Mouse (Mus musculus) induced T-regulatory cell, adult 2 months (primary cell): ENCODE results near the gene Ttc22.

ENCODE experiments used
- DNase-seq: peaks from one replicate; pipeline ENCODE4 v3.0.0-alpha.2; 2012; ENCODE audit warnings: low read depth

Ttc22 gene

DNA sequence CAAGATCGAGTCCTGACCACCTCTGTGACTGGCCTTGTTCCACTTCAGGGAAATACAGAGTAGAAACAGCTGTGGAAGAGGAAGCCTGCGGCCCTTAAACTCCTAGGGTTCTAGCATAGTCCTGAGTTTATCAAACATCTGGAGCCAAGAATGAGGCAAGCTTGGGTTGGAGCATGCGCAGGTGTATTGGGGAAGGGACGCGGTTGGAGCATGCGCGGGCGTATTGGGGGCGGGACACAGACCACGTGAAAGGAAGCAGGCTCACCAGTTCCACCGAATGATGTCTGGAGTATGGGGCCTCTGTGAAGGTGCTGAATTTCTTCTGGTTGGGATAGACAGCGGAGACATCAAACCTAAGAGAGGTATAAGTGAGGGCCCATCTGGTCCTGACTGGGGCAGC lies 6.6 kb upstream of the Ttc22 start:
- peak; percentile 30 for DNase-seq

DNA sequence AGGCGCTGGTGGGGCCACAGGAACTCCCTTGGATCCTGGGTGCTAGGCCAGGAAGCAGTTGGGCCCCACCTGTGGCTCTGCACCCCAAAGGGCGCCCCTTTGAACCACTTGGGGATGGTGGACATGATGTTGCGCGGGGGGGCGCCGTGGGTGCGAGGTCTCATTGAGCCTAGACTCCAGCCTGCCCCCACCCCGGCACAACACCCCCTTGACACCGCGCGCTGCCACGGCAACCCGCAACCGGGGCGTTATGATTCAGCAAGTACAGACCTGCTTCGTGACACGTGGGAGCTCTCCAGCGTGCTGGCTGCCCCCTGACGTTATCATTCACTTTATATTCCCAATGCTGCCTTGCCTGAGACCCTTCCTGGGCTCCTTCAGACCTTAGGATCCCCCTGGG lies 5.2 kb upstream of the Ttc22 start, which contains the start of gene Lexm:
TSS of gene Lexm (minus strand) at position 186 of the 400 bp plus-strand sequence.
- DNase-seq: peak; percentile 16

DNA sequence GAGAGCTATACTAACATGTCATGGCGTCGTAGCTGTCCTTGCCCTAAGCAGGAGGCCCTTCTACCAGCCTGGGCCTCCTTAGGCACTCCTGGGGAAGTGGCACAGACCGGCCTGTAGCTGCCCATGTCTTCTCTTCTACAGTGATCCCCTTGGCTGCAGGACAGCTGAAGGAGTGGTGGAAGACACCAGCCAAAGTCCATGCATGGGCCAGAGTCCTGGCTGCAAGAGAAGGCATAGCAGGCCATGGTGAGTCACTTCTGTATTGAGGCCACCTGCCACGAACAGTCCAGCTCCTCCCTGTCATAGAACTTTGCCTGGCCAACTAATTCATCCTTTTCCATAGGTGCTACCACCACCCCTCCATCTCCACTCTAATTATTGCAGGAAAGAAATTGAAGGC lies 3.3 kb upstream of the Ttc22 start:
- no peak for DNase-seq

- no peak for DNase-seq
Measured at GRCm38 (mm10) chr4:106621428-106621827, 804 bp upstream of the Ttc22 start.

DNA sequence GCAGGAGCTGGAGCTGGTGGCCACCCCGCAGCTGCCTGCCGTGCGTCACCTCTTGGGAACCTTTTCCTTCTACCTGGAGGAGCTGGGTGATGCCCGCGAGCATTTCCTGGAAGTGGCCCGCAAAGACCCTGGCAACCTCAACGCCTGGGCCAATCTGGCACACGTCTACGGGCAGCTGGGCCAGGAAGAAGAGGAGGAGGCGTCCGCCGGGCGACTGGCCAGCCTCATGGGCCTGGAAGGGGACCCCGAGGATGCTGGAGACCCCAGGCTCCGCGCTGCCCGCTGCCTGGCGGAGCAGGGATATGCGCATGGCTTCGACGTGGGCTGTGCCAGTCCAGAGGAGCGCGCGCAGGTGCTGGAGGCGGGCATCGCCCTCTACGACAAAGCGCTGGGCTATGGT lies 480 bp downstream of the Ttc22 start:
- DNase-seq: no peak

GRCm38 (mm10) chr4:106624271-106624670 lies 2.0 kb downstream of the Ttc22 start:
- DNase-seq: no peak

DNA sequence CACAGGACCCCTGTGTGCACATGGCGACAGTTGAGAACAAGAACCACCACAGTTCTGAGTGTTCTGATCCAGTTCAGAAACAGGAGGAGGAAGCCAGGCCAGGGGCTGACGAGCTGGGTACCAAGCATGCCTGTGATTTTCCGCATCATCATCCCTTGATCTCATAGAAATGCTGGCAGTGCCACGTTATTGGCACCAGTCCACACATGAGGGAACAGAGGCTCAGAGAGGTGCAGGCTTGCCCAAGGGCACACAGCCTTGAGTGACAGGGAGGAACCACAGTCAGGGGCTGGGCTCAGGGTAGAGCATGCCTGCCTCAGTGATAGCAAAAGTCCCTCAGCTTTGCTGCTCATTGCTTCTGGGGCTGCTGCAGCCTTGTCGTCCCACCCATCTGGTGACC lies 5.6 kb downstream of the Ttc22 start:
- no peak for DNase-seq

DNA sequence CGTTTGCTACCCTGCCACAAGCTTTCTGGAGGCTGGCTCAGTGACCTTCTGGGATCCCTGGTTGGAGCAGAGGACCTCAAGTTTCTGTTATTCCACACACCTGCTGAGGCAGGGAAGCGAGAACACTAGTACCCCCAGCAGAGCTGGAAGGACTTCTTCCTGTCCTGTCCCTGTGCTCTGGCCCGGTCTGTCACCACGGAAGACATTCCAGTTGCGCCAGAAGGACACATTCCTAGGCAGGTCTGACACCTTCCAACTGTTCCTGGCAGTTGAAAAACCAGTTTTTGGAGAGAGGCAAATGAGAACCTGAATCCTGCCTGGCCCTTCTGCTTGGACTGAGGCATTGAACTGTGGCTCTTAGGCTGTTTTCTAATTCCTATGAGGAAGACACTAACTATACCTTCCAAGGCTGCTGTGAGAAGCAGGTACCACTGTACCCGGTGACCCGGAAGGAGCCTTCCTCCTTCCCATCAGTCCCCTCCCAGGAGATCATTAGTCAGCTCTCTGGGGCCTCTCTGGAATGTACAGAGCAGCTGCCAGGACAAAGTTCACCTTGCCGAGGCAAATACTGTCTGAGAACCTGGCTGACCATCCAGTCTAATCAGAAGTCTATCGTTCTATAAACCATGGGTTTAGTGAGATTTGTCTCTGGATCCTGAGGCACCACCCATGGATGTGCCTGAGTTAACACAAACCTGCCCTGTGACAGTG lies 6.6 kb downstream of the Ttc22 start:
- DNase-seq: no peak

GRCm38 (mm10) chr4:106629374-106629773 lies 7.1 kb downstream of the Ttc22 start:
- DNase-seq: no peak

DNA sequence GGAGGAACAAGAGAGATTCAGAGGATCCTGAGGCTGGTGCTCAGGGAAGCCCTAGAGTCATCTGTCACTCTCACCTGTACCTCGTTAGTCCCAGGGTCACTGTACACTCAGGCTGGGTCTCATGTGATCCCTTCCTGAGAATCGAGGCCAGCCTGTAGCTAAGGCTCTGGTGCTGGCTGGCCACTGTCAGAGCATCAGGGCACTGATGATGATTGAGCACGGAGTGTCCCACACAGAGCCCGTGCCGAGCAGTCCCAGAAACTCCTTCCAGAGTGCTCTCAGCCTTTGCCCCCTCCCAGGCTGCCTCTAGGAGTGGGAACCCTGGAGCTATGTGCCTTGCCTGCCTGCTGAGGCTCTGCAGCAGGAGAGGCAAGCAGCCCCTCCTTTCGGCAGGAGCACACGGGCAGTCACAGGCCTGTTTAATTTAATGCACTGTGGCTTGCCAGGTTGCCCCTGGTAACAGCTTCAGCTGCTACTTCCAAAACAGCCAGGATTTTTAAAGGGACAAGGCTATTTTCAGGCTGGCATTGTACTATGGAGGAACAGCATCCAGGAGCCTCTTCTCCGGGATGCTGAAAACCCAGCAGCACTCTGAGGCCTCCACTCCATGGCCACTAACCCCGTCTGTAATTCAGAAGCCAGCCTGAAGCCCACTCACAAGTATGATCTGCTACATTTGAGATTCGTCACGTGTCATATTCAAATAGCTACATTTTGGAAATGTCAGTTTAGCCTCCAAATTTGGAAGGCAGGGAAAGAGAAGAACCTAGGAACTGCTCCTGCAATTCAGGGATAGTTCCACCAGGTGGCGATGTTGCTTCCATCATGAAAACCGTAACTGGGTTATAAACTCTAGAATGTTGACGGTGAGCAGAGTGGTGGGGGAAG lies 8.3 kb downstream of the Ttc22 start:
- peak; percentile 79 for DNase-seq

DNA sequence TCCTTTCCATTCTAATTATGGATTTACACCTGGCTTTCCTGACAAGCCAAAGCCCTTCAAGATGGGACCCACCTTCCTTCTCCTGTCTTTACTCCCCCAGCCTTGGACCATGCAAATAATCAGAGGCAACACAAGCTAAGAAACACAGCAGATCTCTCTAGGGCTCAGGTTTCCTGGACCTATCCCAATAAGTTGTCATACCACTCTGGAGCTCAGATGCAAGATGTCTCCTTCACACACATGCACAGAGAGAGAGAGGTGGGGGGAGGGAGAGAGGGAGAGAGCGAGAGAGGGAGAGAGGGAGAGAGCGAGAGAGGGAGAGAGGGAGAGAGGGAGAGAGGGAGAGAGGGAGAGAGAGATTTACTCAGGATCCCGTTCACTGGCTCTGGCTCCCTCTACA lies 10.1 kb downstream of the Ttc22 start:
- no peak for DNase-seq

GRCm38 (mm10) chr4:106633281-106634085 lies 11.3 kb downstream of the Ttc22 start:
- no peak for DNase-seq

DNA sequence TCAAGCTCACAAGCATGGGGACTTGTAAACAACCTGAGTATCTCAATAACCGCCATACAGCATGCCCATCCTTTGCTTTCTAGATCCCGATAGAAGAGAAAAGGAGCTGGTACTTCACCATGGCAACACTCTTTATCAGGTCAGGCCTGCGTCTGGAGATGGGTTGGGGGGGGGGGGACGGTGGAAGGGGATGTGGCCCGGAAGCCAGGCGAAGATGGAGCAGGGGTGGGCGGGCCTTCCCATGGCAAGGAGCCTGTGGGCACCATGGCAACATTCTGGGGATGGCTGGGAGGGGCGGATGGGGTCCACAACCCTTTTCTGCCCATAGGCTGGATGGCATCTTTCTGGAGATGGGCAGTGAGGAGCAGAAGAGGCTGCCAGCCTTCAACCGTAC lies 11.9 kb downstream of the Ttc22 start:
- DNase-seq: no peak

GRCm38 (mm10) chr4:106643483-106644217 lies 21.4 kb downstream of the Ttc22 start:
- DNase-seq: no peak

DNA sequence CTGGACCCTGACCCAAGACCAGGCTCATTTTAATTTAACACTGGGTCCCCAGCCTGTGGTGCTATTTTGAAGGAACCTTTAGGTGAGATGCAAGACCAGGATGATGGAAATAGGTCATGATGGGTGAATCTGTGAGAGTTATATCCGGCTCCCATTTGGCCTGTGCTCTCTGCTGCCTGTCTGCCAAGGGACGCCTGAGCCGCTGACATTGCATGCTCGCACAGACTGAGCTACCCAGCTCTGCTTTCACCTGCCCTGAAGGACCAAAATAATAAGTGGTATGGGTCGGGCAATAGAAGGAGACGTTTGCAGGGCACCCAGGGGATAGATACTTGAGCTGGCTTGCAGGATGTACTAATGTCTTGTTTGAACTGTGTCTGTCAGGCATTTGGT lies 22.0 kb downstream of the Ttc22 start:
- no peak for DNase-seq

GRCm38 (mm10) chr4:106645797-106646196 lies 23.6 kb downstream of the Ttc22 start:
- no peak for DNase-seq

- DNase-seq: no peak
Measured at GRCm38 (mm10) chr4:106647137-106647536, 24.9 kb downstream of the Ttc22 start.

- peak; percentile 98 for DNase-seq
Measured at GRCm38 (mm10) chr4:106650833-106651527, 28.7 kb downstream of the Ttc22 start, which contains the start of gene Pars2. TSS of gene Pars2 (plus strand) at chr4:106651069.

GRCm38 (mm10) chr4:106652546-106652945 lies 30.3 kb downstream of the Ttc22 start:
- DNase-seq: no peak

- DNase-seq: no peak
Measured at GRCm38 (mm10) chr4:106653051-106653450, 30.8 kb downstream of the Ttc22 start.

- no peak for DNase-seq
Measured at GRCm38 (mm10) chr4:106655681-106656080, 33.4 kb downstream of the Ttc22 start.
